In the genomic region with DNA sequence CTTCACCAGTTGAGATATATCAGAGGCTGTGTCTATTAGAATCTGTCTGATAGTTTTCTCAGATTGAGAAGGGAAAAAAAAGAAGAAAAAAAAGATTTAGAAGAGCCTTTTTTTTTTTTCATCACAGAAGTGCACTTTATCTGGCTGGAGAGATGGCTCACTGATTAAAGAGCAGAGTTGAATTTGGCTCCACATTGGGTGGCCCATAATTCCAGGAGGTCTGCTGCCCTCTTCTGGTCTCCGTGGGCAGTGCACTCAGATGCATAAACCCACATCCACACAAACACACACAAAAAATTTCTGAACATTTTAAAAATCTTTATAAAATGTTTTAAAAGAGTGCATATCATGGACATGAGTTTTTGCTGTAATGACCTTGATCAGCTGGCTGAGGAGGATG, we compare ENCODE assay signal across 13 mouse cellular contexts. TPM values are rescaled to one million over a fixed set of nuclear protein-coding genes. Genes with fewer than 3 reads are reported as not detected.
DNase-seq lines count a peak whose midpoint lies in the region; ATAC-seq lines count a peak whose summit lies in the region.
"Had no signal": no experiment of that assay in that cellular context is flagged by ENCODE, and none has a peak within 500 bp of the region (broad histone marks: within the 10 kb centered on the region; RNA-seq: fewer than 3 reads in every experiment).

No protein-coding gene starts in this region.

- H3K9ac ChIP-seq in kidney, embryonic 16.5 days (replicated peaks; ENCODE audit: low read length) = no peak overlapping the region
- H3K9ac ChIP-seq: hindbrain, embryonic 15.5 days; neural tube, embryonic 12.5 days had no signal

- no peaks in the 10 kb centered on the region for H3K36me3 ChIP-seq in kidney, embryonic 16.5 days (ENCODE audit: insufficient read depth, low read length)
- H3K36me3 ChIP-seq: hindbrain, embryonic 15.5 days; neural tube, embryonic 12.5 days had no signal

- H3K4me1 ChIP-seq in kidney, embryonic 16.5 days (ENCODE audit: insufficient read depth, low read length) = peaks cover 4% of the 10 kb centered on the region
- H3K4me1 ChIP-seq: hindbrain, embryonic 15.5 days; neural tube, embryonic 12.5 days had no signal

- peak; percentile 54 for DNase-seq in CD4-positive, CD25-positive, alpha-beta regulatory T cell, adult 2 months (ENCODE audit: low read depth, low spot score)
- DNase-seq in kidney, postnatal 10 days = peak; percentile 22
- peak; percentile 60 for DNase-seq in thymus, postnatal 4 days
- DNase-seq in thymus, postnatal 25 days = no peak
- no peak for DNase-seq in urinary bladder, postnatal 25 days (ENCODE audit: low spot score)
- DNase-seq in adipocyte (ENCODE audit: low spot score) = no peak
- DNase-seq: adrenal gland, adult 2 months; cerebellum, postnatal 36 days; heart, adult 18-20 months had no signal

- H3K27me3 ChIP-seq in kidney, embryonic 16.5 days (ENCODE audit: insufficient read depth, low read length) = no peaks in the 10 kb centered on the region
- H3K27me3 ChIP-seq: hindbrain, embryonic 15.5 days; neural tube, embryonic 12.5 days had no signal

- ATAC-seq in CD4-positive, CD25-positive, alpha-beta regulatory T cell, adult 4 months = no peak
- ATAC-seq in kidney, embryonic 16.5 days (ENCODE audit: low FRiP score, low TSS enrichment) = no peak

- peaks cover 3% of the 10 kb centered on the region; the same call in 1 of the 2 replicates for H3K9me3 ChIP-seq in kidney, embryonic 16.5 days (ENCODE audit: low read length)
- H3K9me3 ChIP-seq: hindbrain, embryonic 15.5 days; neural tube, embryonic 12.5 days had no signal

- H3K27ac ChIP-seq in kidney, embryonic 16.5 days (ENCODE audit: low read length) = no peak overlapping the region
- H3K27ac ChIP-seq: hindbrain, embryonic 15.5 days; neural tube, embryonic 12.5 days had no signal

- no peak overlapping the region for H3K4me2 ChIP-seq in kidney, embryonic 16.5 days (replicated peaks; ENCODE audit: low read depth, low read length)
- H3K4me2 ChIP-seq: hindbrain, embryonic 15.5 days; neural tube, embryonic 12.5 days had no signal

- 93% methylated on average over 1 of the region's 1 CpGs for WGBS in kidney, embryonic 16.5 days

- H3K4me3 ChIP-seq in kidney, embryonic 16.5 days (ENCODE audit: low read length) = no peak overlapping the region
- H3K4me3 ChIP-seq: hindbrain, embryonic 15.5 days; neural tube, embryonic 12.5 days had no signal

RNA-seq across cellular contexts. Expression of gene 1700016K19Rik, which starts 25.7 kb away (rescaled TPM):
- polyA plus RNA-seq in CD4-positive, CD25-positive, alpha-beta regulatory T cell, adult 4 months (2017; shearing (Covaris generic)) = not detected
- 0.39 and 0.70 TPM in 2 replicates for polyA plus RNA-seq in kidney, embryonic 16.5 days (2015; fragmentation: Nextera tagmentation; extraction: Ambion mirVana)
- polyA plus RNA-seq: adrenal gland, adult 2 months had no signal

RNA-seq across cellular contexts. Expression of gene Rph3al, which starts 35.8 kb away (rescaled TPM):
- 1 to 10 TPM; 6.3 to 7.9 TPM for polyA plus RNA-seq in CD4-positive, CD25-positive, alpha-beta regulatory T cell, adult 4 months (2017; shearing (Covaris generic))
- polyA plus RNA-seq in kidney, embryonic 16.5 days (2015; fragmentation: Nextera tagmentation; extraction: Ambion mirVana) = 17.5 and 18.0 TPM in 2 replicates

RNA-seq across cellular contexts. Expression of gene Rflnb, which starts 53.6 kb away (rescaled TPM):
- 10 to 100 TPM; 13.4 to 14.2 TPM for polyA plus RNA-seq in CD4-positive, CD25-positive, alpha-beta regulatory T cell, adult 4 months (2017; shearing (Covaris generic))
- 29.6 and 31.9 TPM in 2 replicates for polyA plus RNA-seq in kidney, embryonic 16.5 days (2015; fragmentation: Nextera tagmentation; extraction: Ambion mirVana)

Comparison
In these comparisons a context has a peak if more than half of its experiments do, and no peak if none do; other contexts are left out.
1. DNase-seq: peak in CD4-positive, CD25-positive, alpha-beta regulatory T cell, adult 2 months (single experiment), kidney, postnatal 10 days (single experiment) and thymus, postnatal 4 days (single experiment); none in thymus, postnatal 25 days (single experiment), urinary bladder, postnatal 25 days (single experiment) and adipocyte (single experiment).